Comparison of ENCODE assay signal across 9 mouse cellular contexts in the genomic region with DNA sequence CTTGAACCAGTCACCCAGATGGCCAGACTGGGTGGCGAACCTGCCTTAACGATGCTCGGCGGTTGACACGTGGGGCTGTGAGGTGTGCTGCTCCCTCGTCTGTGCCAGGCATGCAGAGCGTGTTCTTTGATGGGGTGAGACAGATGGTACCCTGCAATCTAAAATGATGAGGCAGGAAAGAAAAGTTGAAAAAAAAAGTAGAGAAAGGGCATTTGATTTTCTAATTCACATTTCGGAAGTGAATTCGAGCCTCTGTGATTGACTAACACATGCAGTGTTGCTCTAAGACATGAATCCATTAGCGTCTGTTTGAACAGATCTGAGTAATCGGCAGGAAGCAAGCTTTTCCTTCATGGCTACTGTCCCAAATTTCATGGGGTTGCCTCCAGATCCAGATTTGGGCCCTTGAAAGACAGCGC.
A peak's percentile ranks its signal among the peaks of the same experiment; 100 is the strongest.
DNase-seq lines count a peak whose midpoint lies in the region; ATAC-seq and TF ChIP-seq lines count a peak whose summit lies in the region.
"Had no signal": no experiment of that assay in that cellular context is flagged by ENCODE, and none has a peak within 500 bp of the region (broad histone marks: within the 10 kb centered on the region; RNA-seq: fewer than 3 reads in every experiment).

No protein-coding gene starts in this region.

- H3K4me3 ChIP-seq in liver, postnatal 0 days (ENCODE audit: low read depth, low read length) = no peak overlapping the region; the same call in 1 of the 2 replicates
- H3K4me3 ChIP-seq in liver, embryonic 12.5 days = no peak overlapping the region
- H3K4me3 ChIP-seq: limb, embryonic 12.5 days had no signal

- no peak for ATAC-seq in liver, postnatal 0 days
- no peak for ATAC-seq in liver, embryonic 12.5 days

- H3K4me1 ChIP-seq in liver, postnatal 0 days (ENCODE audit: insufficient read depth) = no peaks in the 10 kb centered on the region
- no peaks in the 10 kb centered on the region for H3K4me1 ChIP-seq in liver, embryonic 12.5 days
- H3K4me1 ChIP-seq: limb, embryonic 12.5 days had no signal

- peak overlapping the region; percentile 35; the same call in 1 of the 2 replicates for H3K27ac ChIP-seq in liver, postnatal 0 days (ENCODE audit: low read depth)
- H3K27ac ChIP-seq in liver, embryonic 12.5 days = no peak overlapping the region
- H3K27ac ChIP-seq: limb, embryonic 12.5 days had no signal

- H3K27me3 ChIP-seq in liver, postnatal 0 days (ENCODE audit: insufficient read depth, low read length) = no peaks in the 10 kb centered on the region
- H3K27me3 ChIP-seq in liver, embryonic 12.5 days (replicated peaks) = no peaks in the 10 kb centered on the region
- H3K27me3 ChIP-seq: limb, embryonic 12.5 days had no signal

- TF ChIP-seq CTCF in liver, postnatal 0 days (IDR thresholded peaks at IDR 0.05; ENCODE audit: low read depth) = no peak

- no peak for DNase-seq in liver, postnatal 0 days
- peak; percentile 63 to 67 for DNase-seq in cerebellum, postnatal 25 days
- DNase-seq in kidney, postnatal 36 days = peak; percentile 37 to 38
- DNase-seq in thymus, postnatal 4 days = peak; percentile 62
- DNase-seq in layer of hippocampus, adult 8-10 months (ENCODE audit: low spot score in 2 of 2) = no peak
- DNase-seq in layer of hippocampus, adult 11-12 months (ENCODE audit: low spot score) = no peak
- DNase-seq in adrenal gland, postnatal 25 days = no peak

- no peak for TF ChIP-seq EP300 in liver, postnatal 0 days (IDR thresholded peaks at IDR 0.05; ENCODE audit: low read depth)

- 76% methylated on average over 12 of the region's 12 CpGs for WGBS in liver, postnatal 0 days (ENCODE audit: insufficient replicate concordance)
- 78% methylated on average over 12 of the region's 12 CpGs for WGBS in liver, embryonic 12.5 days (ENCODE audit: insufficient replicate concordance)

- no peak overlapping the region for H3K9ac ChIP-seq in liver, postnatal 0 days (replicated peaks)
- no peak overlapping the region for H3K9ac ChIP-seq in liver, embryonic 12.5 days
- H3K9ac ChIP-seq: limb, embryonic 12.5 days had no signal

- no peaks in the 10 kb centered on the region for H3K36me3 ChIP-seq in liver, postnatal 0 days (replicated peaks; ENCODE audit: insufficient read depth, low read length)
- no peaks in the 10 kb centered on the region for H3K36me3 ChIP-seq in liver, embryonic 12.5 days
- H3K36me3 ChIP-seq: limb, embryonic 12.5 days had no signal

- peak overlapping the region; percentile 56; the same call in 1 of the 2 replicates for H3K4me2 ChIP-seq in liver, postnatal 0 days (ENCODE audit: low read depth, low read length)
- H3K4me2 ChIP-seq in liver, embryonic 12.5 days = no peak overlapping the region
- H3K4me2 ChIP-seq: limb, embryonic 12.5 days had no signal

- H3K9me3 ChIP-seq in liver, postnatal 0 days (ENCODE audit: low read length) = no peaks in the 10 kb centered on the region
- H3K9me3 ChIP-seq in liver, embryonic 12.5 days (replicated peaks) = no peaks in the 10 kb centered on the region
- H3K9me3 ChIP-seq: limb, embryonic 12.5 days had no signal

Comparison
In these comparisons a context has a peak if more than half of its experiments do, and no peak if none do; other contexts are left out.
1. DNase-seq: peak in cerebellum, postnatal 25 days (2 of 2), kidney, postnatal 36 days (2 of 2) and thymus, postnatal 4 days (single experiment); none in liver, postnatal 0 days (single experiment), layer of hippocampus, adult 8-10 months (0 of 2), layer of hippocampus, adult 11-12 months (single experiment) and adrenal gland, postnatal 25 days (single experiment).